Mouse (Mus musculus): ENCODE data around the gene Vac14. TPM values are rescaled to one million over a fixed set of nuclear protein-coding genes. Genes with fewer than 3 reads are reported as not detected.
A peak's percentile ranks its signal among the peaks of the same experiment; 100 is the strongest.

Gene Vac14
- polyA plus RNA-seq, 1 experiment = 26.8 TPM

DNA sequence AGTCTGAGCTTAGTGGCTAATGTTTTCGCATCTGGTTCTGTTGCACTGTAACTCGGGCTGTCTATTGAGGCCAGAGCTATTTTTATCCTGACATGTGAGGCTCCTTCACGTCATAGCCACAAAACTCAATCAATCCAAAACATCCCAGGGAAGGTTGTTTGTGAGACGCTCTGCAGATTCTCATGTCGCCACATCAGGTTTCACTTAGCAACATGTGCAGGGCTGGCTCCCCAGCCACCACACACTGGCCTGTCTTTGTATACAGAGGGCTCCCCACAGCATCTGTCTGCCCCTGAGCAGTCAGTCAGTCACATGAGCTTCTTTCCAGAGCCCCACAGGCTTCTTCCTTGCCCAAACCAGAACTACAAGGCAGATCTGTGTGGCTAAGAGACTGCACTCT, 58.3 kb downstream of the Vac14 start:
- TF ChIP-seq TCF12 (IDR thresholded peaks at IDR 0.05; ENCODE audit: insufficient read depth, poor library complexity, severe bottlenecking) (peak; percentile 1), USF1 (IDR thresholded peaks at IDR 0.05; ENCODE audit: low read depth) (no peak), TCF3 (IDR thresholded peaks at IDR 0.05; ENCODE audit: insufficient read length, low read depth) (no peak), CEBPB (IDR thresholded peaks at IDR 0.05; ENCODE audit: insufficient read depth, poor library complexity, severe bottlenecking) (no peak), REST (IDR thresholded peaks at IDR 0.05; ENCODE audit: insufficient read depth, insufficient read length) (no peak), POLR2A (IDR thresholded peaks at IDR 0.05; ENCODE audit: insufficient read length, low read depth) (no peak), MYOG (IDR thresholded peaks at IDR 0.05; ENCODE audit: control insufficient read depth in 1 of 3, insufficient read depth in 1 of 3, insufficient read length in 2 of 3, low read depth in 2 of 3) (peak in 1 of 3 experiments; percentile 78), SRF (IDR thresholded peaks at IDR 0.05; ENCODE audit: control insufficient read depth, insufficient read length, low read depth) (no peak), MYOD1 (IDR thresholded peaks at IDR 0.05; ENCODE audit: control insufficient read depth in 1 of 3, insufficient read length in 2 of 3, low read depth in 2 of 3) (peak in 2 of 3 experiments; percentile 38 to 49), E2F4 (IDR thresholded peaks at IDR 0.05; ENCODE audit: insufficient read depth) (no peak), POLR2AphosphoS2 (IDR thresholded peaks at IDR 0.05; ENCODE audit: insufficient read length, low read depth) (no peak), MAX (IDR thresholded peaks at IDR 0.05; ENCODE audit: low read depth) (no peak)
- H3ac ChIP-seq (ENCODE audit: control insufficient read depth, insufficient read length) = no peak overlapping the region
- no peaks in the 10 kb centered on the region for H3K36me3 ChIP-seq (ENCODE audit: control insufficient read depth, insufficient read depth)
- H3K27me3 ChIP-seq (ENCODE audit: control insufficient read depth, insufficient read depth, insufficient read length) = no peaks in the 10 kb centered on the region
- no peak overlapping the region for H3K4me3 ChIP-seq
- H3K4me2 ChIP-seq (ENCODE audit: low read depth) = no peak overlapping the region
- no peaks in the 10 kb centered on the region for H3K79me2 ChIP-seq (ENCODE audit: control insufficient read depth, insufficient read depth)

DNA sequence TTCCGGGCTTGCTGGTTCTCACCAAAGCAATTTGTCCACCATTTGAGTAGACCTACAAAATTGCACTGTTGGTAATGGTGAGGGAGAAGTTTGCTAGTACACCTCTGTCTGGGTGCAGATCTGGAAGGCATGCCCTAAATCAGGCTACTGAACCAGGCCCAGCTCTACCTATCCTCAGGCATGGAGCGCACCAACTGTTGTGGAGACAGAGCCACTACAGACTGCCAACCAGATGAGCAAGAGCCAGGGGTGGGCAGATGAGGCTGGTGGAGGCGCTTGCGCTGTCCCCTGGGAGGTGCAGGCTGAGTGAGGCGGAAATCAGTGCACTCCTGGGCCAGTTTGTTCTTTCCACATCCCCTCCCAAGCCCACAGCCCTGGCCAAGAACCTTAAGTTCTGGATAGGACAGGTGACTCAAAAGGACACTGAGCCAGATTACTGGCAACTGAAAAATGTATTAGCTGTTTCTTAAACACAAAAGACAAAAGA, 58.8 kb downstream of the Vac14 start:
- Histone ChIP-seq H3K36me3 (ENCODE audit: control insufficient read depth, insufficient read depth) (no peaks in the 10 kb centered on the region), H3K4me2 (ENCODE audit: low read depth) (peak overlapping the region; percentile 6), H3ac (ENCODE audit: control insufficient read depth, insufficient read length) (no peak overlapping the region), H3K27me3 (ENCODE audit: control insufficient read depth, insufficient read depth, insufficient read length) (no peaks in the 10 kb centered on the region), H3K4me3 (no peak overlapping the region), H3K79me2 (ENCODE audit: control insufficient read depth, insufficient read depth) (no peaks in the 10 kb centered on the region)
- TF ChIP-seq SRF (IDR thresholded peaks at IDR 0.05; ENCODE audit: control insufficient read depth, insufficient read length, low read depth) = no peak
- no peak for TF ChIP-seq POLR2A (IDR thresholded peaks at IDR 0.05; ENCODE audit: insufficient read length, low read depth)
- TF ChIP-seq TCF3 (IDR thresholded peaks at IDR 0.05; ENCODE audit: insufficient read length, low read depth) = no peak
- TF ChIP-seq USF1 (IDR thresholded peaks at IDR 0.05; ENCODE audit: low read depth) = no peak
- TF ChIP-seq TCF12 (IDR thresholded peaks at IDR 0.05; ENCODE audit: insufficient read depth, poor library complexity, severe bottlenecking) = no peak
- no peak for TF ChIP-seq MYOD1 (IDR thresholded peaks at IDR 0.05; ENCODE audit: control insufficient read depth in 1 of 3, insufficient read length in 2 of 3, low read depth in 2 of 3)
- TF ChIP-seq E2F4 (IDR thresholded peaks at IDR 0.05; ENCODE audit: insufficient read depth) = no peak
- TF ChIP-seq MAX (IDR thresholded peaks at IDR 0.05; ENCODE audit: low read depth) = no peak
- TF ChIP-seq CEBPB (IDR thresholded peaks at IDR 0.05; ENCODE audit: insufficient read depth, poor library complexity, severe bottlenecking) = no peak
- TF ChIP-seq MYOG (IDR thresholded peaks at IDR 0.05; ENCODE audit: control insufficient read depth in 1 of 3, insufficient read depth in 1 of 3, insufficient read length in 2 of 3, low read depth in 2 of 3) = no peak
- no peak for TF ChIP-seq POLR2AphosphoS2 (IDR thresholded peaks at IDR 0.05; ENCODE audit: insufficient read length, low read depth)
- TF ChIP-seq REST (IDR thresholded peaks at IDR 0.05; ENCODE audit: insufficient read depth, insufficient read length) = no peak

DNA sequence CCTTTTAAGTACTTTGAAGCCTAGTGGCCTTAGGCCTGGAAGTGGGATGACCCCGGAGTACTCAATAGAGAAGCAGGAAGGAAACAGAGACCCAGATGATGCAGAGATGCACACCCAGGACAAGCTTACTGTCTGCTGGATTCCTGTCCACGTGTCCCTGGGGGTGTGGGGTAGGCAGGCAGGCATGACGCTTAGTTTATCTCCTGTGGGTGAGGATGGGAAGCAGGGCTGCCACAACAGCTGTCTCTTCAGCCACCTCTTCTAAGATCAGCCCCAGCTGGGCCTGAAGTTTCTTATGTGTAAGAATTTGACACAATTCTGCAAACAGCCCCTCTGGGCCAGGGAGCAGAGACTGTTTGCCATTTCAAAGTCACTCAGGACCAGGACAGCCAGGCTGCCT, 60.6 kb downstream of the Vac14 start:
- H3K36me3 ChIP-seq (ENCODE audit: control insufficient read depth, insufficient read depth) = peaks cover 11% of the 10 kb centered on the region
- H3K79me2 ChIP-seq (ENCODE audit: control insufficient read depth, insufficient read depth) = no peaks in the 10 kb centered on the region
- no peak overlapping the region for H3K4me2 ChIP-seq (ENCODE audit: low read depth)
- H3K27me3 ChIP-seq (ENCODE audit: control insufficient read depth, insufficient read depth, insufficient read length) = no peaks in the 10 kb centered on the region
- no peak overlapping the region for H3K4me3 ChIP-seq
- peak; percentile 35 for TF ChIP-seq TCF3 (IDR thresholded peaks at IDR 0.05; ENCODE audit: insufficient read length, low read depth)
- TF ChIP-seq MYOD1 (IDR thresholded peaks at IDR 0.05; ENCODE audit: control insufficient read depth in 1 of 3, insufficient read length in 2 of 3, low read depth in 2 of 3) = peak in 2 of 3 experiments; percentile 61 to 88
- TF ChIP-seq MYOG (IDR thresholded peaks at IDR 0.05; ENCODE audit: control insufficient read depth in 1 of 3, insufficient read depth in 1 of 3, insufficient read length in 2 of 3, low read depth in 2 of 3) = peak; percentile 36 to 89 (median 53)
- peak; percentile 30 for TF ChIP-seq USF1 (IDR thresholded peaks at IDR 0.05; ENCODE audit: low read depth)
- TF ChIP-seq TCF12 (IDR thresholded peaks at IDR 0.05; ENCODE audit: insufficient read depth, poor library complexity, severe bottlenecking) = no peak
- no peak for TF ChIP-seq E2F4 (IDR thresholded peaks at IDR 0.05; ENCODE audit: insufficient read depth)
- TF ChIP-seq POLR2A (IDR thresholded peaks at IDR 0.05; ENCODE audit: insufficient read length, low read depth) = no peak
- H3ac ChIP-seq (ENCODE audit: control insufficient read depth, insufficient read length) = no peak overlapping the region

DNA sequence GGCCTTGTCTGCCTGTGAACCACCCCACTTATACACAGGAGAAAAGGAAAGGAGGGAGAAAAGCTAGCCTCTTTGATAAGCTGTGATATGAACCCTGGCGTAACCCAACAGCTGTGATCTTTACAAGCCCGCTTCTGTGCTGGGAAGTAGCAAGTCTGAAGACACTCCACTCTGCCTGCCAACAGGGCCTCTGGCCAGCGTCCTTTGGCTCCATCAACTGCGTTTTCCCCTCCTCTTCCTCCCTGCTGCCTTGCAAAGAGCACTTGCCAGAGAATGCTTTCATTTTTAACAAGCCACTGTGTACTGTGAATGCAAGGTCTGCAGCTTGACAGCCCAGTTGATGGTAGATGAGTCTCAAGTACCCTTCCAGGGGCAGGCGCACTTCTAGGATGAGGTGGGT, 69.3 kb downstream of the Vac14 start:
- Histone ChIP-seq H3K36me3 (ENCODE audit: control insufficient read depth, insufficient read depth) (peaks cover 13% of the 10 kb centered on the region), H3K4me3 (no peak overlapping the region), H3K4me2 (ENCODE audit: low read depth) (no peak overlapping the region), H3ac (ENCODE audit: control insufficient read depth, insufficient read length) (no peak overlapping the region), H3K27me3 (ENCODE audit: control insufficient read depth, insufficient read depth, insufficient read length) (no peaks in the 10 kb centered on the region), H3K79me2 (ENCODE audit: control insufficient read depth, insufficient read depth) (no peaks in the 10 kb centered on the region)
- TF ChIP-seq POLR2AphosphoS2 (IDR thresholded peaks at IDR 0.05; ENCODE audit: insufficient read length, low read depth) (no peak), USF1 (IDR thresholded peaks at IDR 0.05; ENCODE audit: low read depth) (no peak), CEBPB (IDR thresholded peaks at IDR 0.05; ENCODE audit: insufficient read depth, poor library complexity, severe bottlenecking) (no peak), E2F4 (IDR thresholded peaks at IDR 0.05; ENCODE audit: insufficient read depth) (no peak), MYOG (IDR thresholded peaks at IDR 0.05; ENCODE audit: control insufficient read depth in 1 of 3, insufficient read depth in 1 of 3, insufficient read length in 2 of 3, low read depth in 2 of 3) (no peak), REST (IDR thresholded peaks at IDR 0.05; ENCODE audit: insufficient read depth, insufficient read length) (no peak), TCF3 (IDR thresholded peaks at IDR 0.05; ENCODE audit: insufficient read length, low read depth) (no peak), SRF (IDR thresholded peaks at IDR 0.05; ENCODE audit: control insufficient read depth, insufficient read length, low read depth) (no peak), TCF12 (IDR thresholded peaks at IDR 0.05; ENCODE audit: insufficient read depth, poor library complexity, severe bottlenecking) (no peak), POLR2A (IDR thresholded peaks at IDR 0.05; ENCODE audit: insufficient read length, low read depth) (no peak), MAX (IDR thresholded peaks at IDR 0.05; ENCODE audit: low read depth) (no peak), MYOD1 (IDR thresholded peaks at IDR 0.05; ENCODE audit: control insufficient read depth in 1 of 3, insufficient read length in 2 of 3, low read depth in 2 of 3) (no peak)

All from myocyte (in vitro differentiated cells).